Mouse (Mus musculus): Measurements from ENCODE around the gene Trim47. TPM values are rescaled to one million over a fixed set of nuclear protein-coding genes. Genes with fewer than 3 reads are reported as not detected.

Trim47 gene
- polyA plus RNA-seq, 1 experiment: 95.4 TPM

DNA sequence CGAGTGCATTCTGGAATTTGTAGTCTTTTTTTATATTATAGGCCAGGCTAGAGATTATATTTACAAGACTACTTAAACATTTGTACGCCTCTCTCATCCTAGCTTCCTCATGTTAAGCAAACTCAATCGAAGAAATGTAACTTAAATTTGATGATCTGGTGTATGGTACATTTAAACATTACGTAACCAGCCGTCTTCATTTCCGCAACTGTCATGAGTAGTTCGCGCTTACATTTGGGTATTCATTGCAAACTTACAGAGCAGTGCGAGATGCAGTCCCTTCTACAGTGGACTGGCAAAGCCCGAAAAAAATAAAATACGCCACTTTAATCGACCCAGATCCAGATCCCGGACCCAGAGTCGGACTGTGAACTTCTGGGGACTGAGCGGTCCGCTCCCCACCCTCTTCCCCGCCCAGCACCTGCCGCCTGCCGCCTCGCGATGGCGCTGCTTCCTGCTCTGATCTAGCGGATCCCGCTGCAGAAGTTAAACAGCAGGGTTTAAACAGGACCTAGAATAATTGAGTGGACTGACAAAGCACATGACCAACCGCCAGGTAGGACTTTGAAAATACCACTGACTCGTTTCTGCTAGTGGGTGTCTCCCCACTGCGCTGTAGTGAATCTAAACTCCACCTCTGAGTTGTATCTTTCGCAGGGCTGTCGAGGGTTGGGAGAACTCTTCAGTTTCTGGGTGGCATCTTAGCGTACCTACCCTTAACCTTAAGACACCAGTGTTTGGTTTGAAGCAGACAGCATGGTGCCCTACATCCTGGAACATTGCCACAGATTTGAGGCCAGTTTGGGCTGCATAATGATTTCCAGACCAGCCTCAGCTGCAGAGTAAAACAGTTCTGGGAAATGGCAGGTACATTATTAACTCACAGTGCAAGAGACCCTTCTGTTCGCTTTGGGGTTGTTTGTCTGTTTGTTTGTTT lies 39.5 kb downstream of the Trim47 start:
- H3K79me3 ChIP-seq (ENCODE audit: low read depth): peaks cover 3% of the 10 kb centered on the region
- peak overlapping the region; percentile 61 for H3ac ChIP-seq (ENCODE audit: control insufficient read depth, insufficient read length, low read depth)
- peak overlapping the region; percentile 50 for H3K4me3 ChIP-seq (ENCODE audit: insufficient read depth, poor library complexity, severe bottlenecking)
- H3K27me3 ChIP-seq (ENCODE audit: control insufficient read depth, insufficient read depth, insufficient read length): no peaks in the 10 kb centered on the region
- peaks cover 22% of the 10 kb centered on the region for H3K79me2 ChIP-seq (ENCODE audit: control insufficient read depth, insufficient read depth)
- no peak for TF ChIP-seq USF1 (IDR thresholded peaks at IDR 0.05; ENCODE audit: low read depth)
- TF ChIP-seq CTCF (IDR thresholded peaks at IDR 0.05; ENCODE audit: control insufficient read depth, insufficient read depth, insufficient read length): peak; percentile 94
- TF ChIP-seq MAX (IDR thresholded peaks at IDR 0.05): peak; percentile 27
- no peak for TF ChIP-seq MYOG (IDR thresholded peaks at IDR 0.05; ENCODE audit: control insufficient read depth, extremely low read depth, insufficient read length)
- TF ChIP-seq CEBPB (IDR thresholded peaks at IDR 0.05; ENCODE audit: low read depth): peak; percentile 32
- H3K36me3 ChIP-seq (ENCODE audit: control insufficient read depth, insufficient read depth): peaks cover 17% of the 10 kb centered on the region

- peaks cover 22% of the 10 kb centered on the region for H3K79me2 ChIP-seq (ENCODE audit: control insufficient read depth, insufficient read depth)
- peaks cover 25% of the 10 kb centered on the region for H3K36me3 ChIP-seq (ENCODE audit: control insufficient read depth, insufficient read depth)
- TF ChIP-seq USF1 (IDR thresholded peaks at IDR 0.05; ENCODE audit: low read depth) (peak; percentile 100), CTCF (IDR thresholded peaks at IDR 0.05; ENCODE audit: control insufficient read depth, insufficient read depth, insufficient read length) (no peak), MAX (IDR thresholded peaks at IDR 0.05) (peak; percentile 80)
- H3K79me3 ChIP-seq (ENCODE audit: low read depth): peaks cover 3% of the 10 kb centered on the region
- peak within 1 kb of the TSS; percentile 50 for H3K4me3 ChIP-seq (ENCODE audit: insufficient read depth, poor library complexity, severe bottlenecking)
- H3K27me3 ChIP-seq (ENCODE audit: control insufficient read depth, insufficient read depth, insufficient read length): no peaks in the 10 kb centered on the region
- H3ac ChIP-seq (ENCODE audit: control insufficient read depth, insufficient read length, low read depth): peak within 1 kb of the TSS; percentile 61
Measured at GRCm38 (mm10) chr11:116086258-116087193, 40.5 kb downstream of the Trim47 start, which contains the start of gene Wbp2. Gene Wbp2 (minus strand): TSS chr11:116086995.

DNA sequence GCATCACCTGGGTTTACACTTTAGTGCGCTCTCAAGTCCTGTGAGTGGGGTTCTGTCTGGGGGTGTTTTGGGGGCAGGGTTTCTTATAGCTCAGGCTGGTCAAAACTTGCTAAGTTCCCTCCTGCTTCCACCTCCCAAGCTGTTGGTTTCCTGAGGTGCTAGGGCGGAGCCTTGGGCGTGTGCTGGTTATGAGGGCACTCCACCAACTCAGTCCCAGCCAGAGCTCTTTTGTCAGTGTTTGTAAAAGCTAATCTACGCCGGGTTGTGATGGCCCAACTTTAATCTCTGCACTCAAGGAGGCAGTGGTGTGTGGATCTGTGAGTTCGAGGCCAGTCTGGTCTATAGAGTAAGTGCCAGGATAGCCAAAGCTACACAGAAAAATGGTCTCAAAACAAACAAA lies 42.8 kb downstream of the Trim47 start:
- no peak overlapping the region for H3K4me3 ChIP-seq (ENCODE audit: insufficient read depth, poor library complexity, severe bottlenecking)
- TF ChIP-seq MYOG (IDR thresholded peaks at IDR 0.05; ENCODE audit: control insufficient read depth, extremely low read depth, insufficient read length): no peak
- TF ChIP-seq MYOD1 (IDR thresholded peaks at IDR 0.05; ENCODE audit: control insufficient read depth, insufficient read length, low read depth): no peak
- no peak for TF ChIP-seq FOSL1 (IDR thresholded peaks at IDR 0.05; ENCODE audit: insufficient read depth, low read length, poor library complexity, severe bottlenecking)
- TF ChIP-seq USF1 (IDR thresholded peaks at IDR 0.05; ENCODE audit: low read depth): no peak
- no peak for TF ChIP-seq CTCF (IDR thresholded peaks at IDR 0.05; ENCODE audit: control insufficient read depth, insufficient read depth, insufficient read length)
- TF ChIP-seq CEBPB (IDR thresholded peaks at IDR 0.05; ENCODE audit: low read depth): no peak
- TF ChIP-seq MAX (IDR thresholded peaks at IDR 0.05): no peak
- peaks cover 22% of the 10 kb centered on the region for H3K79me2 ChIP-seq (ENCODE audit: control insufficient read depth, insufficient read depth)
- H3K27me3 ChIP-seq (ENCODE audit: control insufficient read depth, insufficient read depth, insufficient read length): no peaks in the 10 kb centered on the region
- H3K79me3 ChIP-seq (ENCODE audit: low read depth): peaks cover 3% of the 10 kb centered on the region
- no peak overlapping the region for H3ac ChIP-seq (ENCODE audit: control insufficient read depth, insufficient read length, low read depth)
- H3K36me3 ChIP-seq (ENCODE audit: control insufficient read depth, insufficient read depth): peaks cover 47% of the 10 kb centered on the region

- Histone ChIP-seq H3K27me3 (ENCODE audit: control insufficient read depth, insufficient read depth, insufficient read length) (no peaks in the 10 kb centered on the region), H3K79me3 (ENCODE audit: low read depth) (peaks cover 3% of the 10 kb centered on the region), H3K4me3 (ENCODE audit: insufficient read depth, poor library complexity, severe bottlenecking) (no peak overlapping the region), H3K36me3 (ENCODE audit: control insufficient read depth, insufficient read depth) (peaks cover 52% of the 10 kb centered on the region), H3ac (ENCODE audit: control insufficient read depth, insufficient read length, low read depth) (no peak overlapping the region), H3K79me2 (ENCODE audit: control insufficient read depth, insufficient read depth) (peaks cover 22% of the 10 kb centered on the region)
- TF ChIP-seq MYOD1 (IDR thresholded peaks at IDR 0.05; ENCODE audit: control insufficient read depth, insufficient read length, low read depth): no peak
- TF ChIP-seq MYOG (IDR thresholded peaks at IDR 0.05; ENCODE audit: control insufficient read depth, extremely low read depth, insufficient read length): no peak
- no peak for TF ChIP-seq CTCF (IDR thresholded peaks at IDR 0.05; ENCODE audit: control insufficient read depth, insufficient read depth, insufficient read length)
- no peak for TF ChIP-seq CEBPB (IDR thresholded peaks at IDR 0.05; ENCODE audit: low read depth)
- no peak for TF ChIP-seq USF1 (IDR thresholded peaks at IDR 0.05; ENCODE audit: low read depth)
Measured at GRCm38 (mm10) chr11:116083096-116083672, 43.8 kb downstream of the Trim47 start.

DNA sequence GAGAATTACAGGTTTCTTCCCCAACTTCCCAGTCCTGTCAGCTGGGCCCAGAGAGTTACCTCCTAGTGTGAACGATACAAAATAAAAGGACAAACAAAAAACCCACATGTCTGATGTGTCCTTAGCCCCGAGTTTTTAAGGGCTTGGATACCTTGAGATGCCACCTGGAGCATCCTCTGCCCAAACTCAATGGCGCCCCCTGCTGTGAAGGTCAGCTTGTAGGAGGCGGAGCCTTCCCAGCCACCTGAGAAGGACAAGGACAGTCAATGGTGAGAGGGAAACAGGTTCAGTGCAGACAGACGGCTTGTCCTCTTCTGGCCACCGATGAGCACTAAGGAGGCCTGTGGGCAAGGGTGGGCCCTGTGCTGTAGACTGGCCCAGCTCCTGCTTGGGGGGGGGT lies 45.9 kb downstream of the Trim47 start:
- TF ChIP-seq MYOG (IDR thresholded peaks at IDR 0.05; ENCODE audit: control insufficient read depth, extremely low read depth, insufficient read length) (no peak), MYOD1 (IDR thresholded peaks at IDR 0.05; ENCODE audit: control insufficient read depth, insufficient read length, low read depth) (no peak), CEBPB (IDR thresholded peaks at IDR 0.05; ENCODE audit: low read depth) (no peak), CTCF (IDR thresholded peaks at IDR 0.05; ENCODE audit: control insufficient read depth, insufficient read depth, insufficient read length) (no peak), MAX (IDR thresholded peaks at IDR 0.05) (no peak), USF1 (IDR thresholded peaks at IDR 0.05; ENCODE audit: low read depth) (no peak), FOSL1 (IDR thresholded peaks at IDR 0.05; ENCODE audit: insufficient read depth, low read length, poor library complexity, severe bottlenecking) (no peak)
- H3K27me3 ChIP-seq (ENCODE audit: control insufficient read depth, insufficient read depth, insufficient read length): no peaks in the 10 kb centered on the region
- H3K36me3 ChIP-seq (ENCODE audit: control insufficient read depth, insufficient read depth): peaks cover 52% of the 10 kb centered on the region
- peaks cover 1% of the 10 kb centered on the region for H3K79me3 ChIP-seq (ENCODE audit: low read depth)
- no peak overlapping the region for H3ac ChIP-seq (ENCODE audit: control insufficient read depth, insufficient read length, low read depth)
- H3K79me2 ChIP-seq (ENCODE audit: control insufficient read depth, insufficient read depth): peaks cover 18% of the 10 kb centered on the region
- no peak overlapping the region for H3K4me3 ChIP-seq (ENCODE audit: insufficient read depth, poor library complexity, severe bottlenecking)

Data from C2C12 (cell line).